Mouse (Mus musculus): ENCODE results near the gene Pdf.
"Not testable (repeated sequence)": the region's sequence is repeated elsewhere in the genome, so short reads cannot be mapped to it uniquely, and the experiment has no call there.

Pdf gene

DNA sequence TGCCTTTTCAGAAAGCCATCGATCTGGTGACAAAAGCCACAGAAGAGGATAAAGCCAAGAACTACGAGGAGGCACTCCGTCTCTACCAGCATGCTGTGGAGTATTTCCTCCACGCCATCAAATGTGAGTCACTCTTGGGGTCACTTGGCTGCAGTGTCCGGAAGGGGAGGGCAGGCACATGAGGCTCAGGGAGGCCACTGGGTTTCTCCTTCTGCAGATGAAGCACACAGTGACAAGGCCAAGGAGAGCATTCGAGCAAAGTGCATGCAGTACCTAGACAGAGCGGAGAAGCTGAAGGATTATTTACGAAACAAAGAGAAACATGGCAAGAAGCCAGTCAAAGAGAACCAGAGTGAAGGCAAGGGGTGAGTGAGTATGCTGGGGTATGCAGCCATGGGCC lies 11.8 kb downstream of the Pdf start:
- no peak for DNase-seq (ENCODE audit: low read depth, low spot score)

DNA sequence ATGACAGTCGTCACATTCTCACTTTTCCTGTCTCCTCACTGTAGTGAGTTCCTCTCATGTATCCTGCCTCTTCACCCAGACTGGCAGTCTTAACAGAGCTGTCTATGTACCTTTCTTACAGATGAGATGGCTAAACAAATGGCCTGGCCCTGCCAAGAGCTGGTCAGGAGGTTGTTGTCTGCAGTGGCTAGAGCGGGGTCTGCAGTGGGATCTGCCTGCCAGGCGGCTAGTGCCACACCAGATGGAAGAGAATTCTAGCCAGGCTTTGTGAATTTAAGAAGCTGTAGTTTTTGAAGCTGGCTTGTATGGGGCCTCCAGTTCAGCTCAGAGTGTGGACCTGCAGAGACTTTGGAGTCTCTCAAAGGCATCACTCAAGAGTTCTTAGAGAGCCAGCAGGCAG lies 12.8 kb downstream of the Pdf start:
- no peak for DNase-seq (ENCODE audit: low read depth, low spot score)

DNA sequence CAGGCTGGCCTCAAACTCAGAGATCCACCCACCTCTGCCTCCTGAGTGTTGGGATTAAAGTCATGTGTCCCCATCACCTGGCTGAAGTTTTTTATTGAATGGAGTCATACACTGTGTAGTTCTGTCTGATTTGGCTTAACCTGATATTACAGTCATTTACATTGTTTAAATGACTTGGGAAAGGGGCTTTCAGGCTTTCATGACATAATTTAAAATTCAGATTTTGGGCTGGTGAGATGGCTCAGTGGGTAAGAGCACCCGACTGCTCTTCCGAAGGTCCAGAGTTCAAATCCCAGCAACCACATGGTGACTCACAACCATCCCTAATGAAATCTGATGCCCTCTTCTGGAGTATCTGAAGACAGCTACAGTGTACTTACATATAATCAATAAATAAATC lies 14.8 kb downstream of the Pdf start:
- not testable (repeated sequence) for DNase-seq (ENCODE audit: low read depth, low spot score)

DNA sequence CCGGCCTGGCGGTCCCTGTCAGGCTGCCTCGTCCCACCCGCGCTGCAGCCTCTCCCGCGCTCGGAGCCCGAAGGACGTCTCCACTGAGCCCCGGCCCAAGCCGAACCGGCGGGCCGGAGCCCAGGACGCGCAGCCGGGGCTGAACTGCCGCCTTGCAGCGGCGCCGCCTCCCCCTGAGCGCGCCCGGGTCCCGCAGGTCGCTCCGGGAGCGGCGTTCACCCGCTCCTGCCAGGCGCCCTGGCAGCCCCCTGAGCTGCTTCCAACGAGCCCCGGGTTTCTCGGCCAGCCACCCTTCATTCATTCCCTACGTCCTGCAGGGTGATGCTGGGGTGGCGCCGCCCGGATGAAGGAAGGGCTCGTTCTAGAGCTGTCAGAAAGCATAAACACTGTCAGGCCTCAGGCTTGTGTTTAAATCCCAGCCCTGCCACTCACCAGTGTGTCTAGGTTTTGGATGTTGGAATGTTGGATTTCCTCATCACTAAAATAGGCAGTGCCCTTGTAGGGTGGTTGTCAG lies 16.8 kb downstream of the Pdf start:
- DNase-seq (ENCODE audit: low read depth, low spot score), result peak; percentile 24

DNA sequence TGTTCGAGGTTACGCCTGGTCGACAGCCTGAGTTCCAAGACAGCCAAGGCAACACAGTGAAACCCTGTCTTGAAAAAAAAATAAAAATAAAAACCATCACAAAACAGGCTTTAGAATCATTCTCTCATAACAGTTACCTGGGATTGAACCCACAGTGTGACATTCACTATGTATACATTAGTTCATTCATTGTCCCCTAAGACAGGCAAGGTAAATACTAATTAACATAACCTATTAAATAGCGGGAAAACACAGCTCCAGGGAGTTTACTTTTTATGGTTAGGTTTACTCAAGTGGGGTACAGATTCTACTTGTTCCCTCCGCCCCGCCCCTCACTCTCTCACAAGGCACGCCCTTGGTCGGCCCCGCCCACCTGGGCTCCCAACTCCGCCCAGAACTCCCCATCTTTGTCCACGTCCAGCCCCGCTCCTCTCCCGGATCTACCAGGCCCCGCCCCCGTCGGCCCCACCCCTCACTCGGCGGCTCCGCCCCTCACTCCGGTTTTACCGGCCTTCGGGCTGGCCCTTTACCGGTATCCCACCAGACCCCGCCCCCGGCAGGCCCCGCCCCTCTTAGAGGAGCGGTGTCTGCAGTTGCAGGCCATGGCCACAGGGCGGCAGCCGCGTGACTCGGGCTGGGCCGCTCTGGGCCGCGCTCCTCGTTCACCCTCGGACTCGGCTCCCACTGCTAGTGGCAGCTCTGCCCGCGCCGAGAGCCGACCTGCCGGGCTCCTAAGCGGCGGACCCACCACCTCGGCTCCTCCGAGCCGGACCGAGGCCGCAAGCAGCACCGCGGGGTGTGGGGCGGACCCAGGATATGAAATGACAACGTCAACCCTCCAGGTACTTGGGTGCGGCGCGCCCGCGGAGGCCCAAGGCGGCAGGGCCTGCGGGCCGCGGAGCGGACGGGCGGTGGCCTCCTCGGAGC lies 17.5 kb downstream of the Pdf start, which contains the start of gene Vps4a:
Gene Vps4a, plus strand, starts transcription at position 573 of the 927 bp plus-strand sequence.
- DNase-seq (ENCODE audit: low read depth, low spot score), result peak; percentile 89

DNA sequence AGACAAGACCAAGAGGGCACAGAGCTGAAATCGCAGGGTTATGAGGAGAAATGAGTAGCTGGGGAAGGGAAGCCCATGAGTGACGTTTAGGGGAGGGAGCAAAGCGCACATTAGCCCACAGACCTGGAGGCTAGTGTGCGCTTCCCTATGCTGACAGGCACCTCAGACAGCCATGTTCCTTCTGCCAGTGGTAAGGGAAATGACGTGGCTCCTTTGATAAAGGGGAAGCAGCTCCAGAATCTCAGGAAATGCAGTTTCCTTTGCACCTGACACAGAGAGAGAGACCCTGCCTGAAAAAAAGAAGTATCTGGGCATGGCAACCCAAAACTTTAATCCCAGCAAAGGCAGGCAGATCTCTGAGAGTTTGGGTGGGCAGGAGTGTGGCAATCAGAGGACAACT lies 18.4 kb downstream of the Pdf start:
- DNase-seq (ENCODE audit: low read depth, low spot score), result no peak

DNA sequence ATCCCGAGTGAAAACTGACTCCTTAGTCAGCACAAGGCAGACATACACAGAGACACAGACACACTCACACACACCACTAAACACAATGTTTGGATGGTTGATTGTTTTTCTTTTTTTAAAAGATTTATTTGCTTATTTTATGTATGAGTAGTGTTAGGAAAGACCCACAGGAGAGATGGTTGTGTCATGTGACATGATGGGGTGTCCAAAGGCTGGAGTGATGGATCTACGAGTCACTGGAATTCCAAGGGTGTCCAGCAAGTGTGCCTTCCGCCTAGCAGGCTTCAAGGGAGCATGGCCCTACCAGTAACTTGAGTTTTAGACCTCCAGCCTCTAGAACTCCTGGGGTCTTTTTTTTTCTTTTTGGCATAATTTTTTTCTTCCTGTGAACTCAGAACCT lies 19.1 kb downstream of the Pdf start:
- no peak for DNase-seq (ENCODE audit: low read depth, low spot score)

DNA sequence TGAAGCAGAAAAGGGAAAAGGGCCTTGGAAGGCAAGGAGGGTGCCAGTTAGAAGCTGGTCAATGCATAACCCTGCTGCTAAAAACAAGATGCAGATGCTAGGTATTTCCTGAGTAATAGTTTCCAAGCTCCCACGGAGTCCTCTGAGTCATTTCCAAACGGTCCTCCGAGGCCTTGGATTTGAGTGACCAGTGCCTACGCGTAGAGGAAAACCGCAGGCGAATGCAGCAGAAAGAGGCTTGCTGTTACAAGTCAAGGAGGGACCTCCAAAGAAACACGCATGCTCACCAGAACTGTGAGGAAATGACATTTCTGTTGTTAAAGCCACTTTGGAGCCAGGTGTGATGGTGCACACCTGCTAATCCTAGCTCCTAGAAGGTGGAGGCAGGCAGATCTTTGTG lies 24.9 kb downstream of the Pdf start:
- no peak for DNase-seq (ENCODE audit: low read depth, low spot score)

DNA sequence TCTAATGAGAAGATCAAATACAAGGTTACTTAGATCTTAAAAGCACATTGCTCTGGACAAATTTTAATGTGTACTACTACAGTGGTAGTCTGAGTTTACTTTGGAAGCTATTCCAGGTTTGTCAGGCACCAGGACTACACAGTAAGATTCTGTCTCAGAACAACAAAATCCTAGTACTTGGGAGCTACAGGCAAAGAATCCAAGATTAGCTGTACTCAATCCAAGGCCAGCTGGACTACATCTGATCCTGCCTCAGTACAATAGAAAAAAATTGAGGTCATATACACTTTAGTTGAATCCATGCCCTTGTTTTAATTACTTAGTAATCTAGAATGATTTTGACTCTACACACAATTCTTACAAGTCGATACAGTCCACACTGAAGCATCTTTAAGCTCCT lies 33.5 kb downstream of the Pdf start:
- no peak for DNase-seq (ENCODE audit: low read depth, low spot score)

DNA sequence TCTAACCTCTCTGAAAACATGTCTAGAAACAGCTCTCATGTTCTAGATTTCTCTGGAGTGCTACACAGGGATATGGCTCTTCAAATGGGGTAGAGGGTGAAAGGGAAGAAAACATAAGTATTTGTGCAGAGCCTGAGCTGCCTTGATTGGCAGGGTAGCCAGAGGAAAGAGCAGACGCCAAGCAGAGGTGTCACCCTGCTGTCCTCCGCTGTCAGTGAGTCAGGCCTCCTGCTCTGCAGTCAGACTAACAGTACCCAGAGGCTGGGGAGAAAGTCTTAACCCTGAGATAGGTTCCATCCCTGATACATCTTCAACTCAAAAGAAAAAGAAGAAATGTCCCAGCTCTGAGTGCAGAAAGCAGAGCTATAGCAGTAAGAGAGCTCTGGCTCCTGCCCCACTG lies 35.7 kb downstream of the Pdf start:
- DNase-seq (ENCODE audit: low read depth, low spot score), result no peak

DNA sequence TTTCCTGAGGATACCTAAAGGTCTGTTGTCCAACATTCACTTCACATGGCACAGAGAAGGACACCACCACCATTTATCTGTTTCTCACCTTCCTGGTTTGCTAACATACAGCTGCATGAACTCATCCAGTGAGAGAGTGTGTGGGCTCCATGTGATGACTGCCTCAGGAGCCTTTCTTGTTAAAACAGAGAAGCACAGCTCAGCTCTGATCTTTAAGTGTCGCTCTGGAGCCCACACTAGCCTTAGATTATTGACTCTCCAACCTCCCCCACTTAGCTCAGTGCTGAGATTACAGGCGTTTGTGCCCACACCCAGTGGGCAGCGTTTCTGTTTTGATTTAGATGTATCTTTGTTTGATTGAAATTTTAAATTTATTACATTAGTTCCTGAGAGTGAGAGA lies 40.6 kb downstream of the Pdf start:
- no peak for DNase-seq (ENCODE audit: low read depth, low spot score)

DNA sequence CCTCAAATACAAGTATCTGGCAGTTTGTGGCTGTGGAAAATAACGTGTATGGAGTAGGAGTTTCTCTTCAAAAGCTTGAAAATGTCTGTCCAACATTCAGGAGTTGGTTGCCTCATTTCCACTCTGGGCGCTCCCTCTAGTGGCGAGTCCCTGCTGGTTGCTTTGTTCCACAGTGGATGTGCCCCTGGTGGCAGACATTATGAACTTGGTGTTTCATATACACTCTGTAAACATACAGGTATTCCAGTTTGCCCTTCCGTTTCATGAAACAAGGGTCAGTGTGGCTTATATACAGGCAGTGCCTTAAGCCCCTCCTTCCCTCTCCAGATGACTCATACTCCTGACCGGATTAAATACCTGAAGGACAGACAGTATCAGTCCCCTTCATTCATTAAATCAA lies 45.9 kb downstream of the Pdf start:
- DNase-seq (ENCODE audit: low read depth, low spot score), result peak; percentile 8

DNA sequence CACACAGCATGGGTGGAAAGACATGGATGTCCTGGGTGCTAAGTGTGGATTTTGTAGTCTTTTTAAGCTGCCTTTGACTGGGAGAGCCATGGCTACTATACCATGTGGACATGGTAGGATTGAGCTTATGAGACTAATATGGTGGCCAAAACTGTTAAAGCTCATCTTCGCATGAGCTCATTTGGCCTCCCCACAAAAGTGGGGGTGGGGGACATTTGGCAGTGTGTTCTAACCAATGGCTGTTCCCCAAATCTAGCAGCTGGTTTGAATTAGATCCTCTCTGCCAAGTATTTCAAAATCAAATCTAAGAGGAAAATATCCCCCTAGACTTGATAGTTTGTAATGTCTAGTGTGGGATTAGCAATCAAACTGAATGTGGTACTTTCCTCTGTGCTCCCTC lies 49.3 kb downstream of the Pdf start:
- DNase-seq (ENCODE audit: low read depth, low spot score), result no peak

DNA sequence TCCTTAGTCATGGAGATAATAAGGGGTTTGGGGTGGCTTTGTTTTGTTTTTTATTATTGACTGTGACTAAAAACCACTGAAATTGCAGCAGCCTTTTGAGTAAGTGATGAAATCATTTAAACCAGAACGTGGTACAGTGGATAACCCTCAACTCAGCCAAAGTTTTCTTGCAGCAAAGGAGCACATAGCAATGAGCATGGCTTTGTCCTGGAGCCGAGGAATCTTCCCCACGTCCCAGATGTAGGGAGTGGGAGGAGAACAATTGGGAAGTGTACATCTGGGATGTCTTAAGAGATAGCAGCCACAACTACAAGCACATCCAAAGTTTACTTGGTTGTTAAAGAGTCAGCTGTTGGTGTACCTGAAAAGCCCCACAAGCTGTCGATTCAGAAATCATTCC lies 51.0 kb downstream of the Pdf start:
- DNase-seq (ENCODE audit: low read depth, low spot score), result no peak

DNA sequence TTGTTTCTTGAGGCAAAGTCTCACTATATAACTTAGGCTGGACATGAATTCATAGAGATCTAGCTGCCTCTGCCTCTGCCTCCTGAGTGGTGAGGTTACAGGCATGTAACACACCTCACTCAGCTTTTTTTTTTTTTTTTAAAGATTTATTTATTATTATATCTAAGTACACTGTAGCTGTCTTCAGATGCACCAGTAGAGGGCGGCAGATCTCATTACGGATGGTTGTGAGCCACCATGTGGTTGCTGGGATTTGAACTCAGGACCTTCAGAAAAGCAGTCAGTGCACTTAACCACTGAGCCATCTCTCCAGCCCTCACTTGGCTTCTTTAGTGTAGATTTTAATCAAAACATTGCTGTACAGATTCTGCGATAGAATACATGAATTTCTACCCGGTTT lies 52.1 kb downstream of the Pdf start:
- DNase-seq (ENCODE audit: low read depth, low spot score), result not testable (repeated sequence)
